Mouse (Mus musculus): ENCODE results near the gene Fhod1. TPM values are rescaled to one million over a fixed set of nuclear protein-coding genes. Genes with fewer than 3 reads are reported as not detected.

Gene Fhod1
- total and polyA plus RNA-seq, 2 experiments from 2014 or later: 0.72 to 6.9 TPM

GRCm38 (mm10) chr8:105367107-105367506 is 19.4 kb upstream of the Fhod1 start:
- DNase-seq (ENCODE audit: low spot score) (no peak), ATAC-seq (ENCODE audit: insufficient read depth, low read depth) (no peak)
- 68% methylated on average over 2 of the region's 2 CpGs for WGBS
- Histone ChIP-seq H3K4me2 (ENCODE audit: low read depth, low read length) (no peak overlapping the region), H3K9me3 (replicated peaks; ENCODE audit: control insufficient read depth, low read length) (no peaks in the 10 kb centered on the region), H3K27ac (ENCODE audit: low read depth) (no peak overlapping the region), H3K27me3 (ENCODE audit: control insufficient read depth, insufficient read depth, low read length) (no peaks in the 10 kb centered on the region), H3K4me1 (ENCODE audit: control insufficient read depth, insufficient read depth) (0 out of 2 replicates have a peak, but pooled peaks cover 3% of the 10 kb centered on the region), H3K36me3 (replicated peaks; ENCODE audit: control insufficient read depth, insufficient read depth, low read length) (no peaks in the 10 kb centered on the region), H3K9ac (replicated peaks; ENCODE audit: low read depth, low read length) (no peak overlapping the region), H3K4me3 (ENCODE audit: low read depth, low read length) (no peak overlapping the region)
- TF ChIP-seq EP300 (IDR thresholded peaks at IDR 0.05; ENCODE audit: low read depth): no peak
- TF ChIP-seq CTCF (IDR thresholded peaks at IDR 0.05; ENCODE audit: low read depth): peak; percentile 43

GRCm38 (mm10) chr8:105361751-105362702 is 14.3 kb upstream of the Fhod1 start:
- DNase-seq (ENCODE audit: low spot score) (no peak), ATAC-seq (ENCODE audit: insufficient read depth, low read depth) (no peak)
- 55% methylated on average over 12 of the region's 12 CpGs for WGBS
- Histone ChIP-seq H3K27ac (ENCODE audit: low read depth) (0 out of 2 replicates have a peak overlapping the region, but pooled peaks have one; percentile 8), H3K36me3 (replicated peaks; ENCODE audit: control insufficient read depth, insufficient read depth, low read length) (no peaks in the 10 kb centered on the region), H3K4me2 (ENCODE audit: low read depth, low read length) (no peak overlapping the region), H3K9ac (replicated peaks; ENCODE audit: low read depth, low read length) (no peak overlapping the region), H3K4me1 (ENCODE audit: control insufficient read depth, insufficient read depth) (0 out of 2 replicates have a peak, but pooled peaks cover 3% of the 10 kb centered on the region), H3K27me3 (ENCODE audit: control insufficient read depth, insufficient read depth, low read length) (no peaks in the 10 kb centered on the region), H3K9me3 (replicated peaks; ENCODE audit: control insufficient read depth, low read length) (no peaks in the 10 kb centered on the region), H3K4me3 (ENCODE audit: low read depth, low read length) (no peak overlapping the region)
- TF ChIP-seq EP300 (IDR thresholded peaks at IDR 0.05; ENCODE audit: low read depth) (no peak), CTCF (IDR thresholded peaks at IDR 0.05; ENCODE audit: low read depth) (no peak)

- Histone ChIP-seq H3K36me3 (replicated peaks; ENCODE audit: control insufficient read depth, insufficient read depth, low read length) (no peaks in the 10 kb centered on the region), H3K9me3 (replicated peaks; ENCODE audit: control insufficient read depth, low read length) (no peaks in the 10 kb centered on the region), H3K27ac (ENCODE audit: low read depth) (no peak overlapping the region), H3K4me2 (ENCODE audit: low read depth, low read length) (no peak overlapping the region), H3K4me1 (ENCODE audit: control insufficient read depth, insufficient read depth) (0 out of 2 replicates have a peak, but pooled peaks cover 3% of the 10 kb centered on the region), H3K9ac (replicated peaks; ENCODE audit: low read depth, low read length) (no peak overlapping the region), H3K27me3 (ENCODE audit: control insufficient read depth, insufficient read depth, low read length) (no peaks in the 10 kb centered on the region), H3K4me3 (ENCODE audit: low read depth, low read length) (no peak overlapping the region)
- ATAC-seq (ENCODE audit: insufficient read depth, low read depth) (peak; percentile 53; the same call in 1 of the 2 replicates), DNase-seq (ENCODE audit: low spot score) (peak; percentile 52)
- WGBS: 35% methylated on average over 4 of the region's 4 CpGs
- TF ChIP-seq CTCF (IDR thresholded peaks at IDR 0.05; ENCODE audit: low read depth) (peak; percentile 59), EP300 (IDR thresholded peaks at IDR 0.05; ENCODE audit: low read depth) (no peak)
Measured at GRCm38 (mm10) chr8:105359646-105360045, 11.9 kb upstream of the Fhod1 start.

GRCm38 (mm10) chr8:105359208-105359607 is 11.5 kb upstream of the Fhod1 start:
- ATAC-seq (ENCODE audit: insufficient read depth, low read depth) (no peak), DNase-seq (ENCODE audit: low spot score) (no peak)
- H3K36me3 ChIP-seq (replicated peaks; ENCODE audit: control insufficient read depth, insufficient read depth, low read length): no peaks in the 10 kb centered on the region
- no peak overlapping the region for H3K4me2 ChIP-seq (ENCODE audit: low read depth, low read length)
- H3K9ac ChIP-seq (replicated peaks; ENCODE audit: low read depth, low read length): no peak overlapping the region
- no peak overlapping the region for H3K27ac ChIP-seq (ENCODE audit: low read depth)
- TF ChIP-seq CTCF (IDR thresholded peaks at IDR 0.05; ENCODE audit: low read depth) (no peak), EP300 (IDR thresholded peaks at IDR 0.05; ENCODE audit: low read depth) (no peak)
- H3K27me3 ChIP-seq (ENCODE audit: control insufficient read depth, insufficient read depth, low read length): no peaks in the 10 kb centered on the region
- no peak overlapping the region for H3K4me3 ChIP-seq (ENCODE audit: low read depth, low read length)
- 79% methylated on average over 15 of the region's 15 CpGs for WGBS
- no peaks in the 10 kb centered on the region for H3K9me3 ChIP-seq (replicated peaks; ENCODE audit: control insufficient read depth, low read length)
- 0 out of 2 replicates have a peak, but pooled peaks cover 3% of the 10 kb centered on the region for H3K4me1 ChIP-seq (ENCODE audit: control insufficient read depth, insufficient read depth)

- no peak for TF ChIP-seq CTCF (IDR thresholded peaks at IDR 0.05; ENCODE audit: low read depth)
- TF ChIP-seq EP300 (IDR thresholded peaks at IDR 0.05; ENCODE audit: low read depth): no peak
- Histone ChIP-seq H3K27ac (ENCODE audit: low read depth) (no peak overlapping the region), H3K36me3 (replicated peaks; ENCODE audit: control insufficient read depth, insufficient read depth, low read length) (no peaks in the 10 kb centered on the region), H3K9ac (replicated peaks; ENCODE audit: low read depth, low read length) (no peak overlapping the region), H3K4me1 (ENCODE audit: control insufficient read depth, insufficient read depth) (no peaks in the 10 kb centered on the region), H3K9me3 (replicated peaks; ENCODE audit: control insufficient read depth, low read length) (no peaks in the 10 kb centered on the region), H3K27me3 (ENCODE audit: control insufficient read depth, insufficient read depth, low read length) (no peaks in the 10 kb centered on the region), H3K4me2 (ENCODE audit: low read depth, low read length) (no peak overlapping the region), H3K4me3 (ENCODE audit: low read depth, low read length) (no peak overlapping the region)
- 87% methylated on average over 14 of the region's 14 CpGs for WGBS
- no peak for ATAC-seq (ENCODE audit: insufficient read depth, low read depth)
- no peak for DNase-seq (ENCODE audit: low spot score)
Measured at GRCm38 (mm10) chr8:105356681-105357080, 8.9 kb upstream of the Fhod1 start.
